Mouse (Mus musculus) testis, adult 2 months (tissue): ENCODE measurements around the gene Cfap43.

Source experiments
- CTCF ChIP-seq: fragments of 200-500 bp; IDR thresholded peaks from 2 replicates; pipeline ENCODE4 v1.5.1; 2012; ENCODE audit warnings: low read depth, mild to moderate bottlenecking, inconsistent platforms, low read length, moderate library complexity; ENCODE audit not compliant: control insufficient read depth, insufficient read depth, insufficient replicate concordance
- POLR2A ChIP-seq: fragments of 200-500 bp; IDR thresholded peaks from 2 replicates; pipeline ENCODE4 v1.6.1; 2012; ENCODE audit warnings: low read depth, mild to moderate bottlenecking, inconsistent platforms, low read length, moderate library complexity; ENCODE audit not compliant: control insufficient read depth

- TF ChIP-seq POLR2A (no peak), CTCF (no peak)
These were observed 39.1 kb upstream of the Cfap43 start for GRCm38 (mm10) chr19:47958181-47958580.
